Mouse (Mus musculus): ENCODE results near the gene Mgat5.

Gene Mgat5

GRCm38 (mm10) chr1:127346596-127347139 lies 141.9 kb downstream of the Mgat5 start:
- DNase-seq: no peak

DNA sequence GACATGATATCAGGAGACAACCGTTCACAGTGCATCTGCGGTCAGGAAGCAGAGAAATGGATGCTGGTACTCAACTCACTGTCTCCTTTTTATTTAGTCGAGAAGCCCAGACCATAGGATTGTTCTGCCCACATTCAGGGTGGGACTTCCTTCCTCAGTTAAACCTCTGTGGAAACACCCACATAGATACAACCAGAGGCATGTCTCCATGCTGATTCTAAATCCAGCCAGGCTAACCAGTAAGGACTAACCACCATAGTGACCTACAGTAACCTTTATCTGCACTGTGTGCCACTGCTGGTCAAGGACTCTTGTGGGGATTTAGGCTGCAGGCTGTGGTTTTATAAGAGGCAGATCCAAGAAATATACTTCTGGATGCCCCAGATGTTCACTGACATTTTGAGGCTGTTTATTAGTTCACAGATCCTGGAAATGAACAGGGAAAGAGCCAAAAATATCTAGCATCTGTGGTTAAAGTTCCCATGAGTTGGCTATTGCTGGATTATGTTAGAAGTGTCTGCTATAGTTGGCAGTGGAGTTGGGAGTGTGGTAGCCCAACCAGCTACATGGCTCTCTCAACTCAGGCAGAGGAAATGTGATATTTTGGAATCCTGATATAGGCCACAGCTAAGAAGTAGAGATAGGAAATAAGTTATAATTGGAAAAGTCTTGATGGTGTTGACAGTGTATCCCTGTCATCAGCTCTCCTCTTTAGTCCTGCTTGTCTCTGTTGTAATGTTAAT lies 143.2 kb downstream of the Mgat5 start:
- DNase-seq: no peak

DNA sequence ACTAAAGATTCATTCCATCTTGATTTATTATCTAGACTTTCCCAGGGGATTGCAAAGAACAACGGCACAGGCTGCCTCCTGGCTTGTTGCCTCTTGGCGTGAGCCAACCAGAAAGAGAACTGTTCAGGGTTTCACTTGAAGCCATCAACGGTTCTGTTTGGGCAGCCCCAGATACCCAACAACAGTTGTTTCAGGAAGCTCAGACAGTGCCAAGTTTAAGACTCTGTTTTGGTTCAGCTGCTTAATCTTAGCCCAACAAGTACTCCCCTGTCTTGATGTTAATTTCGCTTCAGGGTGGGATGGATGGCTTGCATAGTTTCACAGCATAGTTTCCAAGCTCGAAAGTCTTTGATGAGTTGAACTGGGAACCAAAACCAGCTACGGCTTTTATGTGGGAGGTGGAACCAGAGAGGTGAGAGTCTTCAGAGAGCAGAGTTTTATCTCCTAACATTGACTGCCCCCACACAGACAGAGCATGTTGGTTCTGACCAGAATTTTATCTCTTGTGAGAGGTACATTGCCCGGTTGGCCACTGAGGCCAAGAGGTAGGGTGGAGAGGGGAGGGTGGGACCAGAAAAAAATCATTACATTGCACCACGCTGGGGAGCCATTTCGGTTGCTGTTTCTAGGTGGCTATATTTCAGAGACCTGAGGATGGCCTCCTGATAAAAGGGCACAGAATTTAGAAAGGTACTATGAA lies 144.0 kb downstream of the Mgat5 start:
- DNase-seq: peak in 1 of 2 experiments; percentile 34

GRCm38 (mm10) chr1:127351380-127352057 lies 146.7 kb downstream of the Mgat5 start:
- DNase-seq: no peak

- no peak for DNase-seq
Observed at GRCm38 (mm10) chr1:127352131-127352793, 147.4 kb downstream of the Mgat5 start.

DNA sequence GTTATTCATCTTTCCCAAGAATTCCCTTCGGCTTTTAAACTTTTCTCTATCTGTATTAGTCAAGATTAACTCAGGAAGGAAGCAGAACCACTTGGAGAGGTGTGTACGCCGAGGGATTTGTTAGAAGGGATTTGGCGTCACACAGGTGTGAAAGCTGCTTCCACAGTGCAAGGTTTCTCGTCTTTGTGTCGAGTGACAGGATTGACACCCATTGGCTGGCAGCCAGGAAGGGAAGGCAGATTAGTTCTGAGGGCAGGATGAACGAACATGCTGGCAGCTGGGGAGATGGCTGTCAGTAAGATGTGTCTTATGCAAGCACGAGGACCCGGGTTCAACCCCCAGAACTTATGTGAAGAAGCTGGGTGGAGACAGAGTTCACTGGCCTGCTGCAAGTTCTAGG lies 148.6 kb downstream of the Mgat5 start:
- DNase-seq: peak; percentile 16 to 17

DNA sequence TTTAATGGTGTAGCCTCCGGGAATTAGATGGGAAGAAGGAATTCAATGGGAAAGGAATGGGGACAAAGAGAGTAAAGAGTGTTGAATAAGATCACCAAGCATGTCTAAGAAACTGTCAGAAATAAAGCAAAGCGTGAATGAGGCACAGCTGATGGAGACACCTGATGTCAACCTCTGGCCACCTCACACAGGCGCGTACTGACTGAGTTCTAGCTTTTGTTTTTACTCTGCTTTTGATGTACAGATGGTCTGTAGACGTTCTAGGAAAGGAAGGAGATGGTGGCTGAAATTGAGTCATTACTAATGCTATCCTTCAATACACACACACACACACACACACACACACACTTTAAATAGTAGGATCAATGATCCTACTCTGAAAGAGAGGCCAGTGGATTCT lies 149.3 kb downstream of the Mgat5 start:
- no peak for DNase-seq

GRCm38 (mm10) chr1:127355034-127355433 lies 150.2 kb downstream of the Mgat5 start:
- no peak for DNase-seq

DNA sequence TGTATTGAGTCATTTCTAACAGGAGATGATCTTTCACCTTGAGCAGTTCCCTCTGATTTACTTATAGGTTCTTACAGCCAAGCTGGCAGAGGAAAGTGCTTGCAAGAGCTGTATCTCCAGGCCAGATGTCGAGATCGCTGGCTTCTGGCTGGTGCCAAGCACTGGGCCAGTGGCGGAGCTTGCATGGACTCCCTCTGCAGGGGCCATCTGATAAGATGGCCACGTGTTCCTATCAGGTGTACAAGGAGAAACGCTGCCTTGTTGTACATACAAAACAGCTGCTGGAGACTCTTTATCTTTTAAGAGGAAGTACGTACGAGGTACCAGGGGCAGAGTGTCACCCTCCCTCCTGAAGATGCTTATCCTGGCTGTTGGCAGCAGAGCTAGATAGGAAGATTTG lies 158.8 kb downstream of the Mgat5 start:
- DNase-seq: no peak

- DNase-seq: no peak
Observed at GRCm38 (mm10) chr1:127365706-127366105, 160.9 kb downstream of the Mgat5 start.

- DNase-seq: no peak
Observed at GRCm38 (mm10) chr1:127366111-127366510, 161.3 kb downstream of the Mgat5 start.

GRCm38 (mm10) chr1:127368513-127368912 lies 163.7 kb downstream of the Mgat5 start:
- no peak for DNase-seq

DNA sequence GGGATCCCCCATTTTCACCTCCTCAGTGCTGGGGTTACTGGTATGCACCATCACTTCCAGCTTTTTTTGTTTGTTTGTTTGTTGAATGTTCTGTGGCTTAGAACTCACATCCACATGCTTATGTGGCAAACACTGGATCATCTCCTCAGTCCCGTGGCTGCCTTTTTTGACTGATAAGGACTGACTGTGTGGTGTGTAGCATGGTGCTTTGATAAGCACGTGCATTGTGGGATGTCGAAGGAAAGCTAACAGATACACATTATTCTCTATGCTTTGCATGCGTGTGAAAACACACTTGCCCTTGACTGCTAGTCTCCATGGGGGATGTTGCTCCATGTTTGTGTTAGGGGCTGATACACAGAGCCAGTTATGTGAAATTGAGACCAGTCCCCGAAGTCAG lies 164.7 kb downstream of the Mgat5 start:
- no peak for DNase-seq

GRCm38 (mm10) chr1:127372096-127372495 lies 167.3 kb downstream of the Mgat5 start:
- DNase-seq: no peak

DNA sequence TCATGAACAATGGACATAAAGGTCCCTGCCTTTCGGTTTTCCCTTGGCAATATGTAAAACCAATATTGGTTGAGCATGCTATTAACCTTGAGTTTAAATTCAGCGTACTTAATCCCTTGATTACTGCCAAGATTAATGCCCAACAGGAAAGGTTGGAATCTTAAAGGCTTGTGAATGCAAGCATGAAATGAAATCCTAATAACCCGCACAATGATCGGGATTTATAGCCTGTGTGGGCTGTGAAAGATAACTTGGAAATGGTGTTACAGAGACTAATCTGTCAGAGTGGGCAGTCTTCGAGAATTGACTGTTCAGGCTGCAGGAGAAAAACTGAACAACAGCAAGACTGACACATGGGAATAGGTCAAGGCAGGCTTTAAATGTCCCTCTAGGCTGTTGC lies 168.7 kb downstream of the Mgat5 start:
- DNase-seq: no peak

DNA sequence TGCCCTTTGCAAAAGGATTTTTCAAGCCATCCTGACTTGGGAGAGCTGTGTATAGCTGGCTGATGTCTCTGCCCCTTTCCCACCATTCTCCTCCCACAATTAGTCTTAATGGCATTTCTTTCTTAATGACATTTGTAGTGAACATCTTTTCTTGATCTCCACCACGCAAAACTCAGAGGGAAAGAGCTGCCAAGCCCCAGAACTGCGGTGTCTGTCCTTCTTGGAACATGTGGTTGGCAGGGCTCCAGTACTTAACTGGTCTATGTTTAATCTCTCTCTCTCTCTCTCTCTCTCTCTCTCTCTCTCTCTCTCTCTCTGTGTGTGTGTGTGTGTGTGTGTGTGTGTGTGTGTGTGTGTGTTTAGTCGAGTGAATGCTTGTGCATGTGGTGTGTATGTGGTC lies 169.3 kb downstream of the Mgat5 start:
- DNase-seq: no peak

DNA sequence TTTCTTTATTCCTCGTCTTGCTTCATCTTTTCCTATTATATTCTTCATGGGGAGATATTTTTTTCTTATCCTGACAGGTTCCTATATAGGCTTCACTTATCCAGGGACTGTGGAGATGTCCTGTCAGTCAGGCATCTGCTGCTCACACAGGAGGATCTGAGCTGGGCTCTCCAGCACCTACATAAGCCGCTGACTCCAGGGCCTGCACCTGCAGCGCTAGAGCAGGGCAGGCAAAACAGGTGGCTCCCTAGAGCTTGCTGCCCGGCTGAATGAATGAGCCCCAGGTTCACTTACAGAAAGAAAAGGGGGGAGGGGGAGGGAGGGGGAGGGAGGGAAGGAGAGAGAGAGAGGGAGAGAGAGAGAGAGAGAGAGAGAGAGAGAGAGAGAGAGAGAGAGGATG lies 175.3 kb downstream of the Mgat5 start:
- no peak for DNase-seq

DNA sequence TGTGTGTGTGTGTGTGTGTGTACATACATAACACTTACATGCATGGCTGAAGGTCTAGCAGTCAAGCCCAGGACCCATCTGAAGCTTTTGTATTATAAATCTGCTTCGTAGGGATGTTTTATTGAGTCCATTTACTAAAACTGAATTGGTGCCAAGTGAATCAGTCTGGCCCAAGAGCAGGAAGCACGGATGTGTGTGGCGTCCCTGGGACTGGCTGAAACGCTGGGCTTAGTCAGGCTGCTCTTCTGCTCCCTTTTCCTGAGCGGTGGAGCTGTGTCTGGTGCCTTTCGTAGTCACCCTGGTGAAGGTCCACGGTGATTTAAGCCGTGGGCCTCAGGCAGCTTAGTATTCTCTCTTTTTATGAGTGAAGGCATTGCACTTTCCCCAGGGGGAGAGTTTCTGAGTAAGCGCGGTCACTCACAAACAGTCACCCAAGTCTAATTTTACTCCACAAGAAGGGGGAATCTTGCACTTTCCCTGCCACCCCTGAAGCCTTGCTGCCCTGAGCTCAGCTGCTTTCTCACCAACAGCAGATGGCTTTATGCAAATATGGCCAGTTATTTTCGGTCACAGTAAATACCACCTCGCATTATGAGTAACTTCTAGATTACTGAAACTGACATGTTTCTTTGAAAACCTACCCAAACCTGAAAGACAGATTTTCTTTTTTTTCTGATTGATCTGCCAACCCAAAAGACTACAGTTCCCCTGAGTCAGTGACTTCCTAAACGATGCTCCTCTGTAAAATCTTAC lies 176.1 kb downstream of the Mgat5 start:
- peak; percentile 30 to 46 for DNase-seq

DNA sequence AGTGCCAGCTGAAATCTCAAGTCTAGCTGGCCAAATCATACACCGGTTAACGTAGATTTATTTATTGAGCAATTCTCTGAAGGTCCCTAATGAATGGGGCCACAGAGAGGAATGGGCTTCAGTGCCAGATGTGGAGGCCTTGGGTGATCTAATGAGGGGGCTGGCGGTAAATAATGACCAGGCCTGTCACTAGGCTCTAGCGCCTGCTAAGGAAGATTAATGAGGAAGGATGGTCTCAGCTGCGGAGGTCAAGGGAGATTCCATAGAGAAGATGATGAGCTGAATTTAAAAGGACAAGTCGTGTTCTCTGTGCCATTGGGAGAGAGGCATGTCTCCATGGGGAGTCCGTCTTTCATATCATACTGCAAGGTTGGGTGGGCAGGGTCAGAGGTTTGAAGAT lies 178.3 kb downstream of the Mgat5 start:
- DNase-seq: no peak

GRCm38 (mm10) chr1:127387226-127387625 lies 182.4 kb downstream of the Mgat5 start:
- DNase-seq: peak; percentile 44 to 49

DNA sequence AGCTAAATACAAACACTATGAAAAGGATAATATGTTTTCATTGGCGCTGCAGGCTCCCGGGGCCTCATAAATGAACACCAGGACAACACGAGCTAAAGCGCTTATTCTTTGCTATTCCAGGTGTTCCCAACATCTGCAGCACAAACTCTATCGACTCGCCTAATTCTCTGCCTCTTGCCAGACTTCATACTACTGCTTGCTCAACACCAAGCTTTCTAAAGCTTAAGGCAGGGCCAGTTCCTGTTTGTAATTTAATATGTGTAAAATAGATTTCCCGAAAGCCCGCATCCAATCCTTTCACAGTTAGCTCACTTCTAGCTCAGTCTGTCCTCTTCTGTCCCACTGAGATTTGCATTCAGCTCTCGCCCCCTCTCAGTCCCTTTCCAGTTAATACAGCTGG lies 182.8 kb downstream of the Mgat5 start:
- DNase-seq: no peak

DNA sequence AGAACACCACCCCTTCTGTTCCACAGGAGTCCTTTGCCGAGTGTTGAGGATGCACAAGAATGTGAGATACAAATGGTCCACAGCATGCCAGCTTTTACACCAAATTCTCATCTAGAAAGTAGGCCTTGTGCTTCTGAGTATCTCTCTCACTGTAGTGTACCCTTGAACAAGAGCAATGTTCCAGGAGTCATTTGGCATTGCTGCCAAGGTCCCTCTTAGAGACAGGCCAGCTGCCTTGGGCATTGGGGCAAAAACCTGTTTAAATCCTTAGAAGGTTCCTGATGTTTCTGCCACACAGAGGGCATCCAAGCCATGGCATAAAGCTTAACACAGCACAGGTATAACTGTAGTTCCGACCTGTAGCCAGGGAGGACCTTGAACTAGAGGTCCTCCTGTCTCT lies 189.9 kb downstream of the Mgat5 start:
- DNase-seq: no peak

Data from kidney, postnatal 4 days (tissue).